Mouse (Mus musculus) cerebellum, adult 2 months (tissue): ENCODE measurements around the gene Tstd1.

Experiments
- CTCF ChIP-seq: fragments of 200-500 bp; IDR thresholded peaks from 2 replicates; pipeline ENCODE4 v1.5.1; 2011; ENCODE audit warnings: low read depth, mild to moderate bottlenecking, control low read depth, low read length, moderate library complexity, borderline replicate concordance; ENCODE audit not compliant: insufficient read depth
- POLR2A ChIP-seq: fragments of 200-500 bp; IDR thresholded peaks from 2 replicates; pipeline ENCODE4 v1.6.1; 2011; ENCODE audit warnings: low read length, control low read depth, borderline replicate concordance; ENCODE audit not compliant: insufficient read depth

- TF ChIP-seq POLR2A, result no peak
- no peak for TF ChIP-seq CTCF
Measured at GRCm38 (mm10) chr1:171412446-171412845, 6.2 kb upstream of the Tstd1 start.
